Comparison of ENCODE assay signal across 1 mouse cellular context in the genomic region with DNA sequence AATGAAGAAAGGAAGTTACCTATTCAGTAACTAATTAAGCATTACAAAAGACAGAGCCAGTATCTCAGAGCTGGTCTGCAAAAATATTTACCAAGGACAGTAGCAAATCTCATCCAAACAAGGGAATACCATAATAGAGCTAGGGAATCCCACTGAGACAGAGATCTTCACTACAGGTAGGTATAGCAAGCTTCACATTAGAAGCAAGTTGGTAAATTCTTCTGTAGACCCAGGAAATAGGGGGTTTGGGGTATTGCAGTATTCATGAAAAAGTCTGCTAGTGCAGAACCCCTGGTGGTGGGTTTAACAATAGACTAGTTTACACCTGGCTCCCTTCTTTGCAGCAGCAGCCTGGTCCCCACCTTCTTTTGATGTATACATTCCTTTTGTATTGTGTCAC. TPM values are rescaled to one million over a fixed set of nuclear protein-coding genes. Genes with fewer than 3 reads are reported as not detected.
"Had no signal": no experiment of that assay in that cellular context is flagged by ENCODE, and none has a peak within 500 bp of the region (broad histone marks: within the 10 kb centered on the region; RNA-seq: fewer than 3 reads in every experiment).

No protein-coding gene starts in this region.

RNA-seq across cellular contexts. Expression of a gene that starts 42.1 kb away (rescaled TPM):
- total RNA-seq: neutrophil, adult 5-6 weeks had no signal
